Mouse (Mus musculus): Measurements from ENCODE around the gene Rabac1.

DNA sequence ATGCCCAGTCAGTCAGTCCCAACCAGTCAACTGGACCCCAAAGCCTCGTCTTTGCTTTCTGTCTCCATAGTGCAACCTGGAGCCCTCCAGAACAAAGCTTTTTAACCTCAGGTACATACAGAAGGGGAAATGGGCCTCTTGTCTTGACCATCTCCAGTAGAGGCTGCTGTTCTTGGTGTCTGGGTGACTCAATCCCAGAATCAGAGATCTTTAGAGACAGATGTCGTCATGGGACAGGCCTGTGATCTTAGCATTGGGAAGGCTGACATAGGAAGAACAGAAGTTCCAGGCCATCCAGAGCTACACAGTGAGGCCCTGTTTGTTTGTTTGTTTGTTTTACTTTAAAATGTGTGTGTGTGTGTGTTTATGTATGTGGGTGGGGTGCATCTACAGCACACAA lies 8.3 kb downstream of the Rabac1 start:
- TF ChIP-seq CTCF (IDR thresholded peaks at IDR 0.05; ENCODE audit: extremely low read depth, insufficient read depth, insufficient read length, insufficient replicate concordance) (no peak), POLR2A (IDR thresholded peaks at IDR 0.05; ENCODE audit: low read depth, low read length) (no peak)

All from spleen, adult 2 months (tissue).